Mouse (Mus musculus) adrenal gland, adult 8-10 months (tissue): ENCODE results near the gene Sbno2. TPM values are rescaled to one million over a fixed set of nuclear protein-coding genes. Genes with fewer than 3 reads are reported as not detected.
A peak's percentile ranks its signal among the peaks of the same experiment; 100 is the strongest.
"Not testable (repeated sequence)": the region's sequence is repeated elsewhere in the genome, so short reads cannot be mapped to it uniquely, and the experiment has no call there.

Experiments
- DNase-seq: peaks from one replicate; pipeline ENCODE4 v3.0.0; 2022
- total RNA-seq, 4 experiments: library from RNA; stranded (reverse); gene quantifications; 2 replicates each; pipeline ENCODE4 v1.2.4; 2022

Gene Sbno2
- total RNA-seq, 4 experiments from 2014 or later, result 27.4 to 54.8 (median 45.1) TPM

GRCm38 (mm10) chr10:80056976-80057682 lies 48.2 kb downstream of the Sbno2 start:
- no peak for DNase-seq

- no peak for DNase-seq
These were observed 48.9 kb downstream of the Sbno2 start for GRCm38 (mm10) chr10:80056506-80056905.

GRCm38 (mm10) chr10:80055891-80056290 lies 49.5 kb downstream of the Sbno2 start:
- no peak for DNase-seq

GRCm38 (mm10) chr10:80055364-80055763 lies 50.0 kb downstream of the Sbno2 start:
- DNase-seq, result no peak

GRCm38 (mm10) chr10:80054911-80055310 lies 50.5 kb downstream of the Sbno2 start:
- DNase-seq, result not testable (repeated sequence)

- DNase-seq, result no peak
These were observed 51.2 kb downstream of the Sbno2 start for GRCm38 (mm10) chr10:80053831-80054815.

GRCm38 (mm10) chr10:80053259-80053780 lies 52.1 kb downstream of the Sbno2 start:
- peak; percentile 100 for DNase-seq

- DNase-seq, result no peak
These were observed 53.0 kb downstream of the Sbno2 start for GRCm38 (mm10) chr10:80052374-80052764.

GRCm38 (mm10) chr10:80051618-80052373 lies 53.6 kb downstream of the Sbno2 start:
- peak; percentile 73 for DNase-seq

- DNase-seq, result no peak
These were observed 54.3 kb downstream of the Sbno2 start for GRCm38 (mm10) chr10:80050885-80051617.

- no peak for DNase-seq
These were observed 55.1 kb downstream of the Sbno2 start for GRCm38 (mm10) chr10:80050244-80050643.

- DNase-seq, result no peak
These were observed 56.5 kb downstream of the Sbno2 start for GRCm38 (mm10) chr10:80048834-80049233.

GRCm38 (mm10) chr10:80048396-80048795 lies 57.0 kb downstream of the Sbno2 start:
- no peak for DNase-seq

- no peak for DNase-seq
These were observed 58.3 kb downstream of the Sbno2 start, which contains the start of gene Gpx4 for GRCm38 (mm10) chr10:80047041-80047565. Gpx4 (plus strand) TSS chr10:80047166.

GRCm38 (mm10) chr10:80045766-80046165 lies 59.6 kb downstream of the Sbno2 start:
- no peak for DNase-seq

GRCm38 (mm10) chr10:80045364-80045763 lies 60.0 kb downstream of the Sbno2 start:
- not testable (repeated sequence) for DNase-seq

GRCm38 (mm10) chr10:80044087-80044486 lies 61.3 kb downstream of the Sbno2 start:
- no peak for DNase-seq

GRCm38 (mm10) chr10:80041409-80042060 lies 63.8 kb downstream of the Sbno2 start:
- DNase-seq, result not testable (repeated sequence)

GRCm38 (mm10) chr10:80039559-80039979 lies 65.8 kb downstream of the Sbno2 start, which contains the start of gene Polr2e:
Polr2e (minus strand) TSS chr10:80039795.
- peak; percentile 98 for DNase-seq

GRCm38 (mm10) chr10:80036832-80037231 lies 68.5 kb downstream of the Sbno2 start:
- no peak for DNase-seq

GRCm38 (mm10) chr10:80035686-80036085 lies 69.7 kb downstream of the Sbno2 start:
- DNase-seq, result no peak
